Mouse (Mus musculus): ENCODE measurements around the gene Clspn. TPM values are rescaled to one million over a fixed set of nuclear protein-coding genes. Genes with fewer than 3 reads are reported as not detected.

Clspn gene
- polyA plus RNA-seq, 1 experiment, result 1.8 TPM

- WGBS, result 84% methylated on average over 1 of the region's 1 CpGs
- DNase-seq (ENCODE audit: low read depth, low spot score), result no peak
Measured at GRCm38 (mm10) chr4:126553685-126554084, 3.0 kb upstream of the Clspn start.

GRCm38 (mm10) chr4:126554462-126554861 is 2.3 kb upstream of the Clspn start:
- DNase-seq (ENCODE audit: low read depth, low spot score), result no peak
- WGBS, result 33% methylated on average over 3 of the region's 3 CpGs

- no peak for DNase-seq (ENCODE audit: low read depth, low spot score)
- WGBS, result 74% methylated on average over 6 of the region's 6 CpGs
Measured at GRCm38 (mm10) chr4:126563798-126564197, 7.1 kb downstream of the Clspn start.

GRCm38 (mm10) chr4:126567243-126567642 is 10.5 kb downstream of the Clspn start:
- WGBS, result 97% methylated on average over 4 of the region's 4 CpGs
- no peak for DNase-seq (ENCODE audit: low read depth, low spot score)

GRCm38 (mm10) chr4:126569783-126570182 is 13.0 kb downstream of the Clspn start:
- WGBS, result 97% methylated on average over 3 of the region's 3 CpGs
- no peak for DNase-seq (ENCODE audit: low read depth, low spot score)

- 91% methylated on average over 5 of the region's 5 CpGs for WGBS
- no peak for DNase-seq (ENCODE audit: low read depth, low spot score)
Measured at GRCm38 (mm10) chr4:126576281-126576680, 19.5 kb downstream of the Clspn start.

- WGBS, result 82% methylated on average over 3 of the region's 3 CpGs
- DNase-seq (ENCODE audit: low read depth, low spot score), result no peak
Measured at GRCm38 (mm10) chr4:126577920-126578319, 21.2 kb downstream of the Clspn start.

- WGBS, result 68% methylated on average over 2 of the region's 2 CpGs
- no peak for DNase-seq (ENCODE audit: low read depth, low spot score)
Measured at GRCm38 (mm10) chr4:126579077-126579476, 22.3 kb downstream of the Clspn start.

- WGBS, result 97% methylated on average over 13 of the region's 13 CpGs
- no peak for DNase-seq (ENCODE audit: low read depth, low spot score)
Measured at GRCm38 (mm10) chr4:126585739-126586138, 29.0 kb downstream of the Clspn start.

GRCm38 (mm10) chr4:126592039-126592438 is 35.3 kb downstream of the Clspn start:
- 89% methylated on average over 6 of the region's 6 CpGs for WGBS
- DNase-seq (ENCODE audit: low read depth, low spot score), result no peak

GRCm38 (mm10) chr4:126599971-126600754 is 43.4 kb downstream of the Clspn start:
- DNase-seq (ENCODE audit: low read depth, low spot score), result no peak
- 27% methylated on average over 8 of the region's 8 CpGs for WGBS

GRCm38 (mm10) chr4:126601597-126602444 is 45.1 kb downstream of the Clspn start:
- WGBS, result 15% methylated on average over 22 of the region's 22 CpGs

GRCm38 (mm10) chr4:126602445-126602762 is 45.7 kb downstream of the Clspn start:
- WGBS, result 39% methylated on average over 6 of the region's 6 CpGs

More at GRCm38 (mm10) chr4:126601597-126602444, 45.1 kb downstream of the Clspn start:
- DNase-seq (ENCODE audit: low read depth, low spot score), result no peak

GRCm38 (mm10) chr4:126604141-126604540 is 47.4 kb downstream of the Clspn start:
- 66% methylated on average over 2 of the region's 2 CpGs for WGBS
- DNase-seq (ENCODE audit: low read depth, low spot score), result no peak

More at GRCm38 (mm10) chr4:126602445-126602762, 45.7 kb downstream of the Clspn start:
- DNase-seq (ENCODE audit: low read depth, low spot score), result no peak

GRCm38 (mm10) chr4:126605751-126606150 is 49.0 kb downstream of the Clspn start:
- 85% methylated on average over 4 of the region's 4 CpGs for WGBS
- no peak for DNase-seq (ENCODE audit: low read depth, low spot score)

GRCm38 (mm10) chr4:126609606-126610181 is 53.0 kb downstream of the Clspn start, which contains the start of gene 5730409E04Rik:
TSS of gene 5730409E04Rik (plus strand) at chr4:126609818.
- DNase-seq (ENCODE audit: low read depth, low spot score), result no peak
- 4% methylated on average over 48 of the region's 48 CpGs for WGBS

GRCm38 (mm10) chr4:126611991-126612390 is 55.3 kb downstream of the Clspn start:
- no peak for DNase-seq (ENCODE audit: low read depth, low spot score)
- WGBS, result 82% methylated on average over 17 of the region's 17 CpGs

GRCm38 (mm10) chr4:126616312-126616711 is 59.6 kb downstream of the Clspn start:
- no peak for DNase-seq (ENCODE audit: low read depth, low spot score)
- 78% methylated on average over 4 of the region's 4 CpGs for WGBS

GRCm38 (mm10) chr4:126619691-126620330 is 63.1 kb downstream of the Clspn start:
- WGBS, result 7% methylated on average over 33 of the region's 33 CpGs
- no peak for DNase-seq (ENCODE audit: low read depth, low spot score)

GRCm38 (mm10) chr4:126620349-126620874 is 63.7 kb downstream of the Clspn start:
- DNase-seq (ENCODE audit: low read depth, low spot score), result no peak

More at GRCm38 (mm10) chr4:126620349-126620874, 63.7 kb downstream of the Clspn start:
- WGBS, result 29% methylated on average over 13 of the region's 13 CpGs

Data from large intestine, adult 2 months (tissue).